Mouse (Mus musculus): Measurements from ENCODE around the gene Dnajc6. TPM values are rescaled to one million over a fixed set of nuclear protein-coding genes. Genes with fewer than 3 reads are reported as not detected.

Dnajc6 gene
- polyA plus RNA-seq, 1 experiment = 31.9 TPM

GRCm38 (mm10) chr4:101655415-101655790 is 159.0 kb downstream of the Dnajc6 start:
- Histone ChIP-seq H3K27ac (ENCODE audit: control insufficient read depth, insufficient read depth, low read length) (no peak overlapping the region), H3K27me3 (ENCODE audit: control insufficient read depth, insufficient read depth, low read length) (no peaks in the 10 kb centered on the region), H3K4me3 (ENCODE audit: control insufficient read depth, insufficient read depth, low read length) (no peak overlapping the region), H3K36me3 (ENCODE audit: control insufficient read depth, insufficient read depth, low read length) (0 out of 2 replicates have a peak, but pooled peaks cover 3% of the 10 kb centered on the region), H3K4me1 (replicated peaks; ENCODE audit: control insufficient read depth, insufficient read depth, low read length) (no peaks in the 10 kb centered on the region)
- WGBS = 93% methylated on average over 7 of the region's 7 CpGs
- TF ChIP-seq POLR2A (IDR thresholded peaks at IDR 0.05; ENCODE audit: control insufficient read depth, extremely low read depth, insufficient read depth, low read length, poor library complexity) (no peak), CTCF (IDR thresholded peaks at IDR 0.05; ENCODE audit: borderline replicate concordance, control insufficient read depth, extremely low read depth, insufficient read depth, low read length, poor library complexity) (no peak)
- no peak for DNase-seq

- Histone ChIP-seq H3K4me3 (ENCODE audit: control insufficient read depth, insufficient read depth, low read length) (no peak overlapping the region), H3K27ac (ENCODE audit: control insufficient read depth, insufficient read depth, low read length) (no peak overlapping the region), H3K36me3 (ENCODE audit: control insufficient read depth, insufficient read depth, low read length) (0 out of 2 replicates have a peak, but pooled peaks cover 3% of the 10 kb centered on the region), H3K27me3 (ENCODE audit: control insufficient read depth, insufficient read depth, low read length) (no peaks in the 10 kb centered on the region), H3K4me1 (replicated peaks; ENCODE audit: control insufficient read depth, insufficient read depth, low read length) (no peaks in the 10 kb centered on the region)
- WGBS = 92% methylated on average over 15 of the region's 15 CpGs
- TF ChIP-seq POLR2A (IDR thresholded peaks at IDR 0.05; ENCODE audit: control insufficient read depth, extremely low read depth, insufficient read depth, low read length, poor library complexity) (no peak), CTCF (IDR thresholded peaks at IDR 0.05; ENCODE audit: borderline replicate concordance, control insufficient read depth, extremely low read depth, insufficient read depth, low read length, poor library complexity) (no peak)
- no peak for DNase-seq
Observed at GRCm38 (mm10) chr4:101656056-101656455, 159.6 kb downstream of the Dnajc6 start.

DNA sequence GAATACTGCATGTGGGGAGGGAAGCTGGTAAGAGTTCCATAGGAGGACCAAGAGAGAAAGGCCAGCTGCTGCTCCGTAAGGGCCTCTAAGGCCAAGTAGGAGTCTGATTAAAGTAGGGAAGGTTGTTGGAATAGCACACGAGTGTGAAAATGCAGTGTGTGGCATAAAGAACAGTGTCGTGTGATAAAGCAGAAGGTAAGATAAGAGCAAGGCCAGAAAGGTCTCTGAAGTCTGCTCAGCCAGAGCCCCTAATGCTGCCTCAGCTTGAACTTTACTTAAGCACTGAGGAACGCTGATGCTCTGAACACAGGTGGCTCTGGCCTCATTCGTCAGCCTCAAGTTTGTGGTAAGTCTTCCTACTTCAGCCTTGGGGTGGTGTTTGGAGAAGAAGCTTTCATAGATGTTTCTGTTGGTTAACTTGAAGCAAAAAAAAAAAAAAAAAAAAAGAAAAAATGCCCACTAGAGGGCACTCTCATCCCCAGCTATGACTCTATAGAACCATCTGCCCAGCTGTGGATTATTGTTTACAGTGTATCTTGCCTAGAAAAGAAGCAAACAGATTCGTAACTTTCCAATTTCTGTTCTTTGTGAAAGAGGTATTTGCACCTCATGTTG is 160.6 kb downstream of the Dnajc6 start:
- H3K4me3 ChIP-seq (ENCODE audit: control insufficient read depth, insufficient read depth, low read length) = no peak overlapping the region
- H3K27ac ChIP-seq (ENCODE audit: control insufficient read depth, insufficient read depth, low read length) = no peak overlapping the region
- 0 out of 2 replicates have a peak, but pooled peaks cover 3% of the 10 kb centered on the region for H3K36me3 ChIP-seq (ENCODE audit: control insufficient read depth, insufficient read depth, low read length)
- no peaks in the 10 kb centered on the region for H3K4me1 ChIP-seq (replicated peaks; ENCODE audit: control insufficient read depth, insufficient read depth, low read length)
- no peak for TF ChIP-seq POLR2A (IDR thresholded peaks at IDR 0.05; ENCODE audit: control insufficient read depth, extremely low read depth, insufficient read depth, low read length, poor library complexity)
- TF ChIP-seq CTCF (IDR thresholded peaks at IDR 0.05; ENCODE audit: borderline replicate concordance, control insufficient read depth, extremely low read depth, insufficient read depth, low read length, poor library complexity) = no peak
- no peak for DNase-seq
- 50% methylated on average over 6 of the region's 6 CpGs for WGBS
- H3K27me3 ChIP-seq (ENCODE audit: control insufficient read depth, insufficient read depth, low read length) = no peaks in the 10 kb centered on the region

- Histone ChIP-seq H3K27me3 (ENCODE audit: control insufficient read depth, insufficient read depth, low read length) (no peaks in the 10 kb centered on the region), H3K4me3 (ENCODE audit: control insufficient read depth, insufficient read depth, low read length) (no peak overlapping the region), H3K4me1 (replicated peaks; ENCODE audit: control insufficient read depth, insufficient read depth, low read length) (no peaks in the 10 kb centered on the region), H3K27ac (ENCODE audit: control insufficient read depth, insufficient read depth, low read length) (no peak overlapping the region), H3K36me3 (ENCODE audit: control insufficient read depth, insufficient read depth, low read length) (no peaks in the 10 kb centered on the region)
- 85% methylated on average over 9 of the region's 9 CpGs for WGBS
- TF ChIP-seq POLR2A (IDR thresholded peaks at IDR 0.05; ENCODE audit: control insufficient read depth, extremely low read depth, insufficient read depth, low read length, poor library complexity) = no peak
- peak; percentile 45; the same call in 1 of the 2 replicates for TF ChIP-seq CTCF (IDR thresholded peaks at IDR 0.05; ENCODE audit: borderline replicate concordance, control insufficient read depth, extremely low read depth, insufficient read depth, low read length, poor library complexity)
- DNase-seq = peak; percentile 46
Observed at GRCm38 (mm10) chr4:101664160-101664750, 167.8 kb downstream of the Dnajc6 start.

DNA sequence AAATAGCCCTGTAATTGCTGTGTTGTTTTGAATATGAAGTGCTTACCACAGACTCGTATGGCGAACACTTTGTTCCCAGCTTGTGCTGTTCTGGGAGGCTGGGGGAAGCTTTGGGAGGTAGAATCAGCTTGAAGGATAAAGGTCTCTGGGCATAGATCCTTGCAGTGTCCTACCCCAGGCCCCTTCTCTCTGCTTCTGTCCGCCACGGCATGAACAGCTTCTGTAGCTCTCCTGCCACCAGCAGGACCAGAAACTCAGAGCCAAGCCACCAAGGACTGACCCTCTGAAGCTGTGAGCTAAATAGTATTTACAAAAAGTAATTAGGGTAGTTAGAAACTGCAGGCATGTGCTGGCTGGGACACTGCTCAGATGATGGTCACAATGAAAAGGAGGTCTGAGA is 168.3 kb downstream of the Dnajc6 start:
- over 99% methylated on average over 4 of the region's 4 CpGs for WGBS
- DNase-seq = no peak
- Histone ChIP-seq H3K36me3 (ENCODE audit: control insufficient read depth, insufficient read depth, low read length) (no peaks in the 10 kb centered on the region), H3K4me3 (ENCODE audit: control insufficient read depth, insufficient read depth, low read length) (no peak overlapping the region), H3K4me1 (replicated peaks; ENCODE audit: control insufficient read depth, insufficient read depth, low read length) (no peaks in the 10 kb centered on the region), H3K27ac (ENCODE audit: control insufficient read depth, insufficient read depth, low read length) (no peak overlapping the region), H3K27me3 (ENCODE audit: control insufficient read depth, insufficient read depth, low read length) (no peaks in the 10 kb centered on the region)
- TF ChIP-seq CTCF (IDR thresholded peaks at IDR 0.05; ENCODE audit: borderline replicate concordance, control insufficient read depth, extremely low read depth, insufficient read depth, low read length, poor library complexity) (no peak), POLR2A (IDR thresholded peaks at IDR 0.05; ENCODE audit: control insufficient read depth, extremely low read depth, insufficient read depth, low read length, poor library complexity) (no peak)

- H3K4me3 ChIP-seq (ENCODE audit: control insufficient read depth, insufficient read depth, low read length) = no peak overlapping the region
- H3K27ac ChIP-seq (ENCODE audit: control insufficient read depth, insufficient read depth, low read length) = no peak overlapping the region
- no peaks in the 10 kb centered on the region for H3K4me1 ChIP-seq (replicated peaks; ENCODE audit: control insufficient read depth, insufficient read depth, low read length)
- no peak for DNase-seq
- 89% methylated on average over 5 of the region's 5 CpGs for WGBS
- TF ChIP-seq CTCF (IDR thresholded peaks at IDR 0.05; ENCODE audit: borderline replicate concordance, control insufficient read depth, extremely low read depth, insufficient read depth, low read length, poor library complexity) (no peak), POLR2A (IDR thresholded peaks at IDR 0.05; ENCODE audit: control insufficient read depth, extremely low read depth, insufficient read depth, low read length, poor library complexity) (no peak)
- no peaks in the 10 kb centered on the region for H3K27me3 ChIP-seq (ENCODE audit: control insufficient read depth, insufficient read depth, low read length)
- H3K36me3 ChIP-seq (ENCODE audit: control insufficient read depth, insufficient read depth, low read length) = no peaks in the 10 kb centered on the region
Observed at GRCm38 (mm10) chr4:101669161-101669560, 172.7 kb downstream of the Dnajc6 start.
